Mouse (Mus musculus) neural tube, embryonic 15.5 days (tissue): Measurements from ENCODE around the gene Cpa1. TPM values are rescaled to one million over a fixed set of nuclear protein-coding genes. Genes with fewer than 3 reads are reported as not detected.
A peak's percentile ranks its signal among the peaks of the same experiment; 100 is the strongest.

ENCODE experiments used
- ATAC-seq: fragments of 200-750 bp; cut with Nextera tagmentation; 2 replicates; pipeline ENCODE4 v1.8.0; 2017; ENCODE audit warnings: mild to moderate bottlenecking, moderate TSS enrichment, moderate library complexity; ENCODE audit not compliant: low FRiP score
- H3K27ac ChIP-seq: fragments of 300-500 bp; sonication (generic); replicated peaks from 2 replicates; pipeline ENCODE4 v1.5.1; 2015; ENCODE audit warnings: mild to moderate bottlenecking, inconsistent platforms
- H3K27me3 ChIP-seq: fragments of 300-500 bp; sonication (generic); replicated peaks from 2 replicates; pipeline ENCODE4 v1.6.1; 2015; ENCODE audit warnings: inconsistent platforms
- H3K36me3 ChIP-seq: fragments of 300-500 bp; sonication (generic); 2 replicates; pipeline ENCODE4 v1.6.1; 2015; ENCODE audit warnings: inconsistent platforms
- H3K4me1 ChIP-seq: fragments of 300-500 bp; sonication (generic); 2 replicates; pipeline ENCODE4 v1.6.1; 2015; ENCODE audit warnings: inconsistent platforms
- H3K4me2 ChIP-seq: fragments of 300-500 bp; sonication (generic); 2 replicates; pipeline ENCODE4 v1.6.1; 2015; ENCODE audit warnings: inconsistent platforms, mild to moderate bottlenecking, moderate library complexity
- H3K4me3 ChIP-seq: fragments of 300-500 bp; sonication (generic); replicated peaks from 2 replicates; pipeline ENCODE4 v1.5.1; 2015; ENCODE audit warnings: mild to moderate bottlenecking, inconsistent platforms
- H3K9ac ChIP-seq: fragments of 300-500 bp; sonication (generic); replicated peaks from 2 replicates; pipeline ENCODE4 v1.6.1; 2015; ENCODE audit warnings: mild to moderate bottlenecking, inconsistent platforms
- H3K9me3 ChIP-seq: fragments of 300-500 bp; sonication (generic); replicated peaks from 2 replicates; pipeline ENCODE4 v1.6.1; 2016; ENCODE audit warnings: inconsistent platforms
- WGBS: fragments of 180-500 bp; shearing (Covaris S2); methylation state at CpG from one replicate; pipeline ENCODE4 v1.1.7; 2015; ENCODE audit warnings: mixed read lengths; 5-methylcytosine and 5-hydroxymethylcytosine counted together
- polyA plus RNA-seq: library from polyadenylated mRNA; unstranded; fragments of >200 nt; fragmentation: Nextera tagmentation; extraction: Ambion mirVana; gene quantifications from 2 replicates; pipeline ENCODE4 v1.2.1, GENCODE M21; 2015

Gene Cpa1
- polyA plus RNA-seq, 1 experiment from 2014 or later = 0.50 TPM

DNA sequence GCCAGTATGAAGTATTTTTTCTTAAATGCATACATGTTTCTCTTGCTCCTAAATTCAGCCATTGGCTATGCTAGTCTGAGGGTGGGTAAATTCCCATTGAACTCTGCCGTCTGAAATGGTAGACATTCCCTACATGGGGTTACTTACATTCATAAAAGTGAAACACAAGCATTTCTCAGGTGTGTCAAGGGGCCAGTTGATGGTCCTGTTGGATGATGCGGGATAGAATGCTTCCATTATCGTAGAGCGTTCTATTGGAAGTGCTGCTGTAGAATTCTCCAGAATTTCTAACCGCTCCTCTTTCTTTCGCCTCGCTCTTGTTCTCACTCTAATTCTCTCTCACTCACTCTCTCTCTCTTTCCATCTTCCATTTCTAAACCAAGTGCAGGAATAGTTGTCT, 28.3 kb upstream of the Cpa1 start, which contains the start of gene Cpa5:
Gene Cpa5, plus strand, starts transcription at position 301 of the 400 bp plus-strand sequence.
- H3K9me3 ChIP-seq = no peaks in the 10 kb centered on the region
- H3K36me3 ChIP-seq = no peaks in the 10 kb centered on the region
- WGBS = 85% methylated on average over 7 of the region's 7 CpGs
- H3K9ac ChIP-seq = no peak within 1 kb of the TSS
- ATAC-seq = no peak
- peaks cover 8% of the 10 kb centered on the region for H3K4me1 ChIP-seq
- no peak within 1 kb of the TSS for H3K4me3 ChIP-seq
- H3K4me2 ChIP-seq = no peak within 1 kb of the TSS
- no peaks in the 10 kb centered on the region for H3K27me3 ChIP-seq
- no peak within 1 kb of the TSS for H3K27ac ChIP-seq

DNA sequence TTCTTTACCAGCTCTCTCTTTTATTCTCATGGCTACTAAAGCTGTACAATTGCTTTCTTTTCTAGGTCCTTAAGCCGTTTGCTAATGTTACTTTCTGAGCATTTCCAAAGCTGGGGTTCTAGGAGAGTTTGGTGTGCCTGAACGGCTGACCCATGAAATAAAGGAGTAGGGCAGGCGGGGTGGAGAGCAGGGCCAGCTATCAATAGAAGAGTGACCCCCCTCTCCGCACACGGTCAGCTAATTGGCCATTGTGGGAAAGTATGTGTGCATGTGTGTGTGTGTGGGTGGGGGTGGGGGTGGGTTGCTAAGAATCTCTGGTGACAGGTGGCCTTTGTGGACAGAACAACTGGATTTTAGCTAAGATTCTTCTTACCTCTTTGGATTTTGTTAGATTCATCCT, 27.8 kb upstream of the Cpa1 start:
- WGBS = 34% methylated on average over 5 of the region's 5 CpGs
- H3K27ac ChIP-seq = no peak overlapping the region
- no peaks in the 10 kb centered on the region for H3K9me3 ChIP-seq
- no peaks in the 10 kb centered on the region for H3K36me3 ChIP-seq
- H3K4me2 ChIP-seq = no peak overlapping the region
- ATAC-seq = no peak
- H3K9ac ChIP-seq = no peak overlapping the region
- no peak overlapping the region for H3K4me3 ChIP-seq
- no peaks in the 10 kb centered on the region for H3K27me3 ChIP-seq
- peaks cover 13% of the 10 kb centered on the region for H3K4me1 ChIP-seq

DNA sequence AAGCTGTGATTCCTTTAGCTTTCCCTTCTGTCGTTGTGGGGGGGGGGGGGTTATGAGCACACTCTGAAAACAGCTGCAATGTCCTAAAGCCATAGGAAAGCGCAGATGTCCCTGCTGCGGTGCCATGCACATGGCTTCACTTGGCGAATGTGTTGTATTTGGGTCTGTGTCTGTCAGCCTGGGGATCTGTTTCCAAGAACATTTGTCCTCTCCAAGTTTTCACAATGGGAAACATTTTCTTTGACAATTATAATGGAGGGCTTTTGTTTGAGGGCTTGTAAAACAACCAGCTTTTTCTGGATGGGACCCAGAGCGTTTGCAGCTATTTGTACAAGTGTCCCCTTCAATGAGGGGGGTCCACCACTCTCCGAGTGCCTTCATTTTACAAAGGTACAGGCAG, 24.8 kb upstream of the Cpa1 start:
- no peaks in the 10 kb centered on the region for H3K36me3 ChIP-seq
- ATAC-seq = no peak
- H3K4me3 ChIP-seq = no peak overlapping the region
- peaks cover 42% of the 10 kb centered on the region for H3K4me1 ChIP-seq
- no peak overlapping the region for H3K9ac ChIP-seq
- WGBS = 48% methylated on average over 6 of the region's 6 CpGs
- no peaks in the 10 kb centered on the region for H3K27me3 ChIP-seq
- H3K27ac ChIP-seq = no peak overlapping the region
- H3K9me3 ChIP-seq = no peaks in the 10 kb centered on the region
- H3K4me2 ChIP-seq = no peak overlapping the region

- Histone ChIP-seq H3K9me3 (no peaks in the 10 kb centered on the region), H3K36me3 (no peaks in the 10 kb centered on the region), H3K27me3 (no peaks in the 10 kb centered on the region), H3K9ac (no peak overlapping the region), H3K4me2 (no peak overlapping the region), H3K4me1 (peaks cover 42% of the 10 kb centered on the region), H3K4me3 (no peak overlapping the region), H3K27ac (no peak overlapping the region)
- ATAC-seq = no peak
- WGBS = 33% methylated on average over 4 of the region's 4 CpGs
Observed at GRCm38 (mm10) chr6:30615741-30616140, 23.3 kb upstream of the Cpa1 start.

- Histone ChIP-seq H3K9me3 (no peaks in the 10 kb centered on the region), H3K27me3 (no peaks in the 10 kb centered on the region), H3K4me2 (no peak overlapping the region), H3K36me3 (no peaks in the 10 kb centered on the region), H3K9ac (no peak overlapping the region), H3K4me1 (peaks cover 39% of the 10 kb centered on the region), H3K4me3 (no peak overlapping the region), H3K27ac (peak overlapping the region; percentile 18; the same call in 1 of the 2 replicates)
- WGBS = 6% methylated on average over 8 of the region's 8 CpGs
- no peak for ATAC-seq
Observed at GRCm38 (mm10) chr6:30616491-30616941, 22.5 kb upstream of the Cpa1 start.

- Histone ChIP-seq H3K4me1 (peaks cover 39% of the 10 kb centered on the region), H3K9me3 (no peaks in the 10 kb centered on the region), H3K4me2 (peak overlapping the region; percentile 60), H3K4me3 (peak overlapping the region; percentile 22), H3K36me3 (no peaks in the 10 kb centered on the region), H3K27ac (peak overlapping the region; percentile 75), H3K9ac (0 out of 2 replicates have a peak overlapping the region, but pooled peaks have one; percentile 43), H3K27me3 (no peaks in the 10 kb centered on the region)
- ATAC-seq = peak; percentile 36
- 5% methylated on average over 13 of the region's 13 CpGs for WGBS
Observed at GRCm38 (mm10) chr6:30617020-30617958, 21.7 kb upstream of the Cpa1 start.

DNA sequence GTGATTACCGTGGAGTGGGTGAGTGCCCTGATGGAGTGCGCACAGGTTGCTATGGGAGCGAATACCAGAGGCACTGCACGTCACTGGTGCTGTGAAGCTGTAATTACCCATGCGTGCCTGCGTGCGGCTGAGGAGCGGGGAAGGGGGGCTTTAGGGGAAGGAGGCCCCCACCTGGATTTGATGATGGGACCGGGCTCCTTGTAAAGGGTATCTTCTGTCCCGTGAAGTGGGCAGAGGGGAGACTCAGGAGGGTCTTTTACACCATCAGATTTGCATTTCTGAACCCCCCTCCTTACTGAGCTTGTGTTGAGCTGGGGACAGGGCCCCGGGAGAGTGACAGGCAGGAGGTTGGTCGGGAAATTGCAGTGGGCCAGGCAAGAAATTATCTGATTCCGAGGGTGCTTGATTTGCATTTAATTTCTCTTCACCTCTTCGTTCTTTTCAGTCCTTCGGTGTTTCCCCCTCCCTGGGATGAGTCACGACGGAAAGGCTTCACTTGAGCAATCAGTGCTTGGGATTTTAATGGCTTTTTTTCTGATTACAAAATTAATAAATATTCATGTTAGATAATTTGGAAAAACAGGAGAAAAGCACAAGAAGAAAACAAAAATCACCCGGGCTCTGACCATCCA, 20.9 kb upstream of the Cpa1 start:
- H3K9ac ChIP-seq = peak overlapping the region; percentile 43; the same call in 1 of the 2 replicates
- H3K9me3 ChIP-seq = no peaks in the 10 kb centered on the region
- H3K4me3 ChIP-seq = peak overlapping the region; percentile 22
- H3K4me1 ChIP-seq = peaks cover 39% of the 10 kb centered on the region
- peak; percentile 90 for ATAC-seq
- H3K27ac ChIP-seq = peak overlapping the region; percentile 75
- H3K4me2 ChIP-seq = peak overlapping the region; percentile 60
- H3K36me3 ChIP-seq = no peaks in the 10 kb centered on the region
- no peaks in the 10 kb centered on the region for H3K27me3 ChIP-seq
- WGBS = 3% methylated on average over 18 of the region's 18 CpGs

- Histone ChIP-seq H3K4me2 (0 out of 2 replicates have a peak overlapping the region, but pooled peaks have one; percentile 60), H3K9ac (no peak overlapping the region)
- 30% methylated on average over 6 of the region's 6 CpGs for WGBS
Observed at GRCm38 (mm10) chr6:30618735-30619134, 20.3 kb upstream of the Cpa1 start.

DNA sequence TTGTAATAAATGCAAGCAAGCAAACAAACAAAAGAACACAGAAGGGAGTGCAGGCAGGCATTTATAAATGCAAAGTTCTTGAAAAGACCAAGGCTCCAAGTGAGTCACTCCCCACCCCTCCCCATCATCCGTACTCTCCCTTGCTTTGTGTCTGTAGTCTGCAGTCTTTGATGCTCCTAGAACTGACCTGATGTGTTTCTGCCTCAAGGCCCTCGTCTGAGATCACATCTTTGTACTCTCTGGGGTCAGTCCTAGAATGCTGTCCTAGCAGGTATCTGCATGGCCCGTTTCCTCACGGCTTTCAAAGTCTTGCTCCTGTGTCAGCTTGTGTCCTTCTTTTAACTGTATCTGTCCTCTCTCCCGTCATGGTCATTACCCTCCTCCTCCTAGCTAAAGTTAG, 19.4 kb upstream of the Cpa1 start:
- Histone ChIP-seq H3K4me1 (peaks cover 39% of the 10 kb centered on the region), H3K9ac (no peak overlapping the region), H3K4me3 (no peak overlapping the region), H3K4me2 (no peak overlapping the region), H3K36me3 (no peaks in the 10 kb centered on the region), H3K9me3 (no peaks in the 10 kb centered on the region), H3K27ac (no peak overlapping the region), H3K27me3 (no peaks in the 10 kb centered on the region)
- 62% methylated on average over 5 of the region's 5 CpGs for WGBS
- no peak for ATAC-seq

More at GRCm38 (mm10) chr6:30618735-30619134, 20.3 kb upstream of the Cpa1 start:
- Histone ChIP-seq H3K27me3 (no peaks in the 10 kb centered on the region), H3K4me1 (peaks cover 39% of the 10 kb centered on the region), H3K27ac (peak overlapping the region; percentile 75), H3K4me3 (no peak overlapping the region), H3K9me3 (no peaks in the 10 kb centered on the region), H3K36me3 (no peaks in the 10 kb centered on the region)
- no peak for ATAC-seq

DNA sequence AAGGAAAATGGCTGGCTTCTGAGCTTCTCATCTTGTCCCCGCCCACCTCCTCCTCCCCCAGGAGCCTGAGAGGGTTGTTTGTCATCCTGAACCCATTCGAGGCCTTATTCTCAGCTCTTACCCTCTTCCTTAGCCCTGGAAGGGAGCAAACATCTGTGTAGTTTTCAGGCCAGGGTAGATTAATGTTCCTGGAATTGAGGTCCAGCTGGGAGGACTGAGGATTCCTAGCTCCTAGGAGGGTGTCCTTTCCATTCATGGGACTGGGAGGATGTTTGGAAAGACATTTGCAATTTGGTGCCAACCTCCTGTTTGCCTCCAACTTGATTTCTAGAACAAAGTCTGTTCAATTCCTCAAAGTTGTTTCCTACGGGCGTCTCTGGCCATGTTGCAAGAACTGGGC, 18.4 kb upstream of the Cpa1 start:
- H3K27ac ChIP-seq = no peak overlapping the region
- H3K4me3 ChIP-seq = no peak overlapping the region
- ATAC-seq = no peak
- no peak overlapping the region for H3K9ac ChIP-seq
- WGBS = 82% methylated on average over 4 of the region's 4 CpGs
- H3K4me1 ChIP-seq = peaks cover 35% of the 10 kb centered on the region
- H3K4me2 ChIP-seq = no peak overlapping the region
- H3K36me3 ChIP-seq = no peaks in the 10 kb centered on the region
- no peaks in the 10 kb centered on the region for H3K27me3 ChIP-seq
- H3K9me3 ChIP-seq = no peaks in the 10 kb centered on the region

DNA sequence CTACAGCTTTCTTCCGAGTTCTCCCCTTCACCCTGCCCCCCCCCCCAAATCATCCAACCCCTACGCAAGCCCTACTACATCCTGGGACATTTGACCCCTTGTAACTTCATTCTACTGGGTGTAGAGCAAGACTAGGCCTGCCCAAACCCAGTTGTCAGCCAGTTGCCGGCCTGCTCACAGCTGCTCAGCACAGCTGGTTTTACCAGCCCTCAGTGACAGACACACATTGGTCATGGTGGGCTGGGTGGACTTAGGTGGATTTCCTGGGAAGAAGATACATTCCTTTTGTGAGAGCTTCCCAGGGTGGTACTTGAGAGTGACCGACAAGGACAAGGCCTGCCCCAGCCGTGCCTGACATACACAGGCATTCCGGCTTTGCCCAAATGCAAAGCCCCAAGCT, 18.0 kb upstream of the Cpa1 start:
- H3K27me3 ChIP-seq = no peaks in the 10 kb centered on the region
- H3K36me3 ChIP-seq = no peaks in the 10 kb centered on the region
- no peak for ATAC-seq
- H3K9me3 ChIP-seq = no peaks in the 10 kb centered on the region
- no peak overlapping the region for H3K9ac ChIP-seq
- no peak overlapping the region for H3K4me2 ChIP-seq
- 96% methylated on average over 6 of the region's 6 CpGs for WGBS
- H3K27ac ChIP-seq = no peak overlapping the region
- H3K4me3 ChIP-seq = no peak overlapping the region
- H3K4me1 ChIP-seq = peaks cover 31% of the 10 kb centered on the region

DNA sequence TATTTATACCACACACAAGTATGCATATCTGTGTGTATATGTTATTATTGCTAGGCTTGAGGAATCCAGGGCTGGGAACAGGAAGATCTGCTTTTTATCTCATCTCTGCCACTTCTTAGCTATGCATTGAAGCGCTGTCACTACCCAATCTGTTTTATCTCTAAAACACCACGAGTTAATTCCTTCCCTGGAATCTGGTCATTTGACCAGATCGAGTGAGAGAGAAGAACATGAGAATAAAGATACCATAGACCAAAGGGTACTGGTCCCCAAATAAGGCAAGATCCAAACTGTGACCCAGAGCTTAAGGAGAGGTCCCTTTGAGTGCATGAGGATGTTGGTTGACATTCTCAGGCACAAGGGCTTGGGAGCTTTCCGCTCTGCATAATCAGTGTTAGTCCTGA, 17.0 kb upstream of the Cpa1 start:
- Histone ChIP-seq H3K4me2 (no peak overlapping the region), H3K36me3 (no peaks in the 10 kb centered on the region), H3K27ac (no peak overlapping the region), H3K27me3 (no peaks in the 10 kb centered on the region), H3K4me3 (no peak overlapping the region), H3K9me3 (no peaks in the 10 kb centered on the region), H3K9ac (no peak overlapping the region), H3K4me1 (peaks cover 21% of the 10 kb centered on the region)
- WGBS = 87% methylated on average over 4 of the region's 4 CpGs
- no peak for ATAC-seq
